Comparison of ENCODE assay signal across 20 mouse cellular contexts in genomic region chr4:133062286-133062685, GRCm38 (mm10). TPM values are rescaled to one million over a fixed set of nuclear protein-coding genes. Genes with fewer than 3 reads are reported as not detected.
DNase-seq lines count a peak whose midpoint lies in the region; ATAC-seq lines count a peak whose summit lies in the region.
"Had no signal": no experiment of that assay in that cellular context is flagged by ENCODE, and none has a peak within 500 bp of the region (broad histone marks: within the 10 kb centered on the region; RNA-seq: fewer than 3 reads in every experiment).

No protein-coding gene starts in this region.

- no peak overlapping the region for H3K4me2 ChIP-seq in forebrain, embryonic 15.5 days (replicated peaks)
- H3K4me2 ChIP-seq in heart, embryonic 11.5 days = no peak overlapping the region
- H3K4me2 ChIP-seq: embryonic facial prominence, embryonic 13.5 days; forebrain, embryonic 13.5 days; heart, embryonic 13.5 days; hindbrain, embryonic 15.5 days had no signal

- H3K9ac ChIP-seq in forebrain, embryonic 15.5 days (replicated peaks) = no peak overlapping the region
- H3K9ac ChIP-seq in heart, embryonic 11.5 days (ENCODE audit: low read depth, low read length) = no peak overlapping the region
- H3K9ac ChIP-seq: embryonic facial prominence, embryonic 13.5 days; forebrain, embryonic 13.5 days; heart, embryonic 13.5 days; hindbrain, embryonic 15.5 days had no signal

- no peak for DNase-seq in forebrain, embryonic 10.5 days (ENCODE audit: extremely low spot score, low spot score)
- peak; percentile 22 for DNase-seq in heart, postnatal 4 days
- DNase-seq in testis, postnatal 10 days (ENCODE audit: low spot score) = peak; percentile 60
- no peak for DNase-seq in testis, postnatal 14 days (ENCODE audit: low spot score)
- DNase-seq in adrenal gland, adult 2 months = no peak
- DNase-seq: adrenal gland, postnatal 10 days; B cell, adult 2 months; cerebellum, adult 11-12 months; cerebellum, adult 9-10 months; heart, adult 2 months; kidney, adult 9 months had no signal

- no peaks in the 10 kb centered on the region for H3K27me3 ChIP-seq in forebrain, embryonic 10.5 days (ENCODE audit: poor library complexity, severe bottlenecking)
- H3K27me3 ChIP-seq in forebrain, embryonic 15.5 days = no peaks in the 10 kb centered on the region
- H3K27me3 ChIP-seq in heart, embryonic 11.5 days (ENCODE audit: control insufficient read depth, insufficient read depth, low read length) = no peaks in the 10 kb centered on the region
- H3K27me3 ChIP-seq: embryonic facial prominence, embryonic 13.5 days; forebrain, embryonic 13.5 days; heart, embryonic 13.5 days; hindbrain, embryonic 15.5 days had no signal

- no peaks in the 10 kb centered on the region for H3K9me3 ChIP-seq in forebrain, embryonic 10.5 days
- no peaks in the 10 kb centered on the region for H3K9me3 ChIP-seq in forebrain, embryonic 15.5 days
- H3K9me3 ChIP-seq in heart, embryonic 11.5 days (replicated peaks; ENCODE audit: control insufficient read depth, low read length) = no peaks in the 10 kb centered on the region
- H3K9me3 ChIP-seq: embryonic facial prominence, embryonic 13.5 days; forebrain, embryonic 13.5 days; heart, embryonic 13.5 days; hindbrain, embryonic 15.5 days had no signal

- 0 out of 2 replicates have a peak overlapping the region, but pooled peaks have one; percentile 26 for H3K27ac ChIP-seq in forebrain, embryonic 10.5 days
- no peak overlapping the region for H3K27ac ChIP-seq in forebrain, embryonic 15.5 days (replicated peaks)
- no peak overlapping the region for H3K27ac ChIP-seq in heart, embryonic 11.5 days (ENCODE audit: low read depth, low read length)
- H3K27ac ChIP-seq: embryonic facial prominence, embryonic 13.5 days; forebrain, embryonic 13.5 days; heart, adult 2 months; heart, embryonic 13.5 days; hindbrain, embryonic 15.5 days had no signal

- H3K4me3 ChIP-seq in forebrain, embryonic 10.5 days = no peak overlapping the region
- no peak overlapping the region for H3K4me3 ChIP-seq in forebrain, embryonic 15.5 days
- no peak overlapping the region for H3K4me3 ChIP-seq in heart, embryonic 11.5 days (ENCODE audit: low read depth, low read length)
- H3K4me3 ChIP-seq: embryonic facial prominence, embryonic 13.5 days; forebrain, embryonic 13.5 days; heart, adult 2 months; heart, embryonic 13.5 days; hindbrain, embryonic 15.5 days had no signal

- 92% methylated on average over 14 of the region's 14 CpGs for WGBS in forebrain, embryonic 10.5 days
- 93% methylated on average over 14 of the region's 14 CpGs for WGBS in forebrain, embryonic 15.5 days
- 92% methylated on average over 14 of the region's 14 CpGs for WGBS in heart, embryonic 11.5 days (ENCODE audit: insufficient replicate concordance)

- ATAC-seq in forebrain, embryonic 15.5 days (replicated peaks) = no peak
- no peak for ATAC-seq in heart, embryonic 11.5 days (replicated peaks; ENCODE audit: insufficient number of reproducible peaks, low FRiP score, low TSS enrichment)
- ATAC-seq: CD4-positive, CD25-positive, alpha-beta regulatory T cell, adult 4 months; forebrain, embryonic 13.5 days; inflammation-experienced regulatory T-cells, adult 6 months; intestine, postnatal 0 days had no signal

- H3K36me3 ChIP-seq in forebrain, embryonic 10.5 days (replicated peaks) = peaks cover 91% of the 10 kb centered on the region
- peaks cover 66% of the 10 kb centered on the region for H3K36me3 ChIP-seq in forebrain, embryonic 15.5 days
- peaks cover 49% of the 10 kb centered on the region for H3K36me3 ChIP-seq in heart, embryonic 11.5 days (ENCODE audit: control insufficient read depth, insufficient read depth, low read length)

- H3K4me1 ChIP-seq in forebrain, embryonic 10.5 days = peaks cover 25% of the 10 kb centered on the region
- H3K4me1 ChIP-seq in forebrain, embryonic 15.5 days = peaks cover under 1% of the 10 kb centered on the region; the same call in 1 of the 2 replicates
- peaks cover 37% of the 10 kb centered on the region for H3K4me1 ChIP-seq in heart, embryonic 11.5 days (ENCODE audit: control insufficient read depth, insufficient read depth, low read length)

RNA-seq across cellular contexts. Expression of gene Ahdc1, which starts 51.2 kb away (rescaled TPM):
- polyA plus RNA-seq in forebrain, embryonic 10.5 days (2016; fragmentation: Nextera tagmentation; extraction: Ambion mirVana) = 5.8 and 7.4 TPM in 2 replicates
- 14.2 and 17.0 TPM in 2 replicates for polyA plus RNA-seq in forebrain, embryonic 15.5 days (2015; fragmentation: Nextera tagmentation; extraction: Ambion mirVana)
- total RNA-seq in heart, postnatal 4 days (2021) = 10 to 100 TPM; 41.1 to 48.7 TPM
- 7.0 and 9.1 TPM in 2 replicates for polyA plus RNA-seq in heart, embryonic 11.5 days (2014; fragmentation: Nextera tagmentation; extraction: Ambion mirVana)
- total RNA-seq in adrenal gland, adult 2 months (2021) = 10 to 100 TPM; 64.3 to 88.3 TPM
- polyA plus RNA-seq in adrenal gland, adult 2 months (2012; rRNA removed) = 78.1 and 88.7 TPM in 2 replicates

Comparison
In these comparisons a context has a peak if more than half of its experiments do, and no peak if none do; other contexts are left out.
1. DNase-seq: peak in heart, postnatal 4 days (single experiment) and testis, postnatal 10 days (single experiment); none in forebrain, embryonic 10.5 days (single experiment), testis, postnatal 14 days (single experiment) and adrenal gland, adult 2 months (single experiment).